Comparison of ENCODE assay signal across 8 mouse cellular contexts in genomic region chr2:156840301-156841027, GRCm38 (mm10). TPM values are rescaled to one million over a fixed set of nuclear protein-coding genes. Genes with fewer than 3 reads are reported as not detected.
DNase-seq lines count a peak whose midpoint lies in the region; ATAC-seq and TF ChIP-seq lines count a peak whose summit lies in the region.

No protein-coding gene starts in this region.

- no peaks in the 10 kb centered on the region for H3K9me3 ChIP-seq in midbrain, embryonic 11.5 days (ENCODE audit: control insufficient read depth, low read length)
- H3K9me3 ChIP-seq in stomach, postnatal 0 days (ENCODE audit: control insufficient read depth, low read length) = no peaks in the 10 kb centered on the region

- no peak for TF ChIP-seq EP300 in stomach, postnatal 0 days (optimal IDR thresholded peaks at IDR 0.05)

- DNase-seq in right cerebral cortex, adult 18-20 months = peak; percentile 11
- no peak for DNase-seq in right cerebral cortex, postnatal 14 days
- peak; percentile 60 for DNase-seq in adrenal gland, postnatal 14 days
- peak; percentile 30 to 46 for DNase-seq in kidney, postnatal 25 days
- no peak for DNase-seq in midbrain, embryonic 11.5 days (ENCODE audit: low spot score, missing footprints)
- DNase-seq in stomach, postnatal 0 days (ENCODE audit: low spot score) = peak; percentile 51

- no peaks in the 10 kb centered on the region for H3K27me3 ChIP-seq in midbrain, embryonic 11.5 days (ENCODE audit: control insufficient read depth, insufficient read depth, low read length)
- no peaks in the 10 kb centered on the region for H3K27me3 ChIP-seq in stomach, postnatal 0 days (ENCODE audit: control insufficient read depth, insufficient read depth, low read length)

- TF ChIP-seq CTCF in stomach, postnatal 0 days (IDR thresholded peaks at IDR 0.05; ENCODE audit: low read depth) = no peak

- H3K9ac ChIP-seq in midbrain, embryonic 11.5 days (ENCODE audit: low read length) = peak overlapping the region; percentile 95
- peak overlapping the region; percentile 86 for H3K9ac ChIP-seq in stomach, postnatal 0 days (ENCODE audit: low read length)

- under 1% methylated on average over 60 of the region's 79 CpGs for WGBS in midbrain, embryonic 11.5 days
- under 1% methylated on average over 33 of the region's 79 CpGs for WGBS in stomach, postnatal 0 days

- H3K4me1 ChIP-seq in midbrain, embryonic 11.5 days (ENCODE audit: control insufficient read depth, insufficient read depth, low read length) = peaks cover 35% of the 10 kb centered on the region
- H3K4me1 ChIP-seq in stomach, postnatal 0 days (replicated peaks; ENCODE audit: control insufficient read depth, insufficient read depth) = peaks cover 18% of the 10 kb centered on the region; the same call in 1 of the 2 replicates

- H3K27ac ChIP-seq in midbrain, embryonic 11.5 days (ENCODE audit: low read depth, low read length) = peak overlapping the region; percentile 92
- peak overlapping the region; percentile 89 for H3K27ac ChIP-seq in stomach, postnatal 0 days (replicated peaks)

- H3K36me3 ChIP-seq in midbrain, embryonic 11.5 days (ENCODE audit: control insufficient read depth, insufficient read depth, low read length) = no peaks in the 10 kb centered on the region; the same call in 1 of the 2 replicates
- no peaks in the 10 kb centered on the region for H3K36me3 ChIP-seq in stomach, postnatal 0 days (ENCODE audit: control insufficient read depth, insufficient read depth, low read length)

- peak; percentile 54 for ATAC-seq in granulocyte monocyte progenitor cell, adult 5-6 weeks (replicated peaks; ENCODE audit: poor library complexity, severe bottlenecking)
- ATAC-seq in midbrain, embryonic 11.5 days (ENCODE audit: low FRiP score) = peak; percentile 62
- peak; percentile 22 for ATAC-seq in stomach, postnatal 0 days (ENCODE audit: low FRiP score, low TSS enrichment)
- no peak for ATAC-seq in activated CD4-positive, CD25-positive, alpha-beta regulatory T cell, adult 4 months

- H3K4me2 ChIP-seq in midbrain, embryonic 11.5 days = peak overlapping the region; percentile 64
- H3K4me2 ChIP-seq in stomach, postnatal 0 days (replicated peaks; ENCODE audit: low read depth) = peak overlapping the region; percentile 96

- H3K4me3 ChIP-seq in midbrain, embryonic 11.5 days (ENCODE audit: low read depth, low read length) = peak overlapping the region; percentile 86
- H3K4me3 ChIP-seq in stomach, postnatal 0 days (ENCODE audit: low read depth, low read length) = peak overlapping the region; percentile 76

RNA-seq across cellular contexts. Expression of gene Tgif2, which starts 0.7 kb away (rescaled TPM):
- 6.9 and 7.7 TPM in 2 replicates for total RNA-seq in adrenal gland, postnatal 14 days (2021)
- 5.3 and 13.0 TPM in 2 replicates for total RNA-seq in granulocyte monocyte progenitor cell, adult 5-6 weeks (2014; fragmentation: Nextera tagmentation)
- total RNA-seq in granulocyte monocyte progenitor cell, adult 5-6 weeks (2017) = 11.8 and 13.4 TPM in 2 replicates
- polyA plus RNA-seq in midbrain, embryonic 11.5 days (2014; fragmentation: Nextera tagmentation; extraction: Ambion mirVana) = 81.2 and 88.6 TPM in 2 replicates
- polyA plus RNA-seq in stomach, postnatal 0 days (2015; fragmentation: Nextera tagmentation; extraction: Ambion mirVana) = 11.9 and 13.3 TPM in 2 replicates
- polyA plus RNA-seq in activated CD4-positive, CD25-positive, alpha-beta regulatory T cell, adult 4 months (2017; shearing (Covaris generic)) = 1 to 10 TPM; 5.2 to 8.5 TPM

RNA-seq across cellular contexts. Expression of gene 4930518I15Rik, which starts 17.3 kb away (rescaled TPM):
- 2.8 and 4.1 TPM in 2 replicates for total RNA-seq in adrenal gland, postnatal 14 days (2021)
- 0.43 and 1.1 TPM in 2 replicates for total RNA-seq in granulocyte monocyte progenitor cell, adult 5-6 weeks (2014; fragmentation: Nextera tagmentation)
- 0.41 and 0.47 TPM in 2 replicates for total RNA-seq in granulocyte monocyte progenitor cell, adult 5-6 weeks (2017)
- polyA plus RNA-seq in midbrain, embryonic 11.5 days (2014; fragmentation: Nextera tagmentation; extraction: Ambion mirVana) = 4.7 TPM in 2 replicates
- polyA plus RNA-seq in stomach, postnatal 0 days (2015; fragmentation: Nextera tagmentation; extraction: Ambion mirVana) = 2.4 and 2.7 TPM in 2 replicates
- polyA plus RNA-seq in activated CD4-positive, CD25-positive, alpha-beta regulatory T cell, adult 4 months (2017; shearing (Covaris generic)) = 10 to 100 TPM; 16.3 to 25.4 TPM

RNA-seq across cellular contexts. Expression of gene Rab5if, which starts 22.5 kb away (rescaled TPM):
- total RNA-seq in adrenal gland, postnatal 14 days (2021) = 269 and 294 TPM in 2 replicates
- total RNA-seq in granulocyte monocyte progenitor cell, adult 5-6 weeks (2014; fragmentation: Nextera tagmentation) = 308 and 310 TPM in 2 replicates
- 250 and 257 TPM in 2 replicates for total RNA-seq in granulocyte monocyte progenitor cell, adult 5-6 weeks (2017)
- polyA plus RNA-seq in midbrain, embryonic 11.5 days (2014; fragmentation: Nextera tagmentation; extraction: Ambion mirVana) = 196 and 205 TPM in 2 replicates
- polyA plus RNA-seq in stomach, postnatal 0 days (2015; fragmentation: Nextera tagmentation; extraction: Ambion mirVana) = 221 and 227 TPM in 2 replicates
- 1 to 10 TPM; 4.1 to 7.6 TPM for polyA plus RNA-seq in activated CD4-positive, CD25-positive, alpha-beta regulatory T cell, adult 4 months (2017; shearing (Covaris generic))

RNA-seq across cellular contexts. Expression of gene Sla2, which starts 46.5 kb away (rescaled TPM):
- total RNA-seq in adrenal gland, postnatal 14 days (2021) = 0.26 and 1.2 TPM in 2 replicates
- total RNA-seq in granulocyte monocyte progenitor cell, adult 5-6 weeks (2014; fragmentation: Nextera tagmentation) = not detected in 2 replicates
- total RNA-seq in granulocyte monocyte progenitor cell, adult 5-6 weeks (2017) = 1.1 and 1.2 TPM in 2 replicates
- polyA plus RNA-seq in midbrain, embryonic 11.5 days (2014; fragmentation: Nextera tagmentation; extraction: Ambion mirVana) = 0.36 and 0.56 TPM in 2 replicates
- 0.10 and 0.17 TPM in 2 replicates for polyA plus RNA-seq in stomach, postnatal 0 days (2015; fragmentation: Nextera tagmentation; extraction: Ambion mirVana)
- polyA plus RNA-seq in activated CD4-positive, CD25-positive, alpha-beta regulatory T cell, adult 4 months (2017; shearing (Covaris generic)) = 10 to 100 TPM; 57.8 to 67.4 TPM

Comparison
In these comparisons a context has a peak if more than half of its experiments do, and no peak if none do; other contexts are left out.
1. DNase-seq: peak in right cerebral cortex, adult 18-20 months (single experiment), adrenal gland, postnatal 14 days (single experiment), kidney, postnatal 25 days (2 of 2) and stomach, postnatal 0 days (single experiment); none in right cerebral cortex, postnatal 14 days (single experiment) and midbrain, embryonic 11.5 days (single experiment).
2. RNA of gene Rab5if, which starts 22.5 kb away (polyA plus RNA-seq): 221 to 227 TPM in stomach, postnatal 0 days and 196 to 205 TPM in midbrain, embryonic 11.5 days; 4.1 to 7.6 TPM in activated CD4-positive, CD25-positive, alpha-beta regulatory T cell, adult 4 months; every median in the first group is over 10 times any median in the second.